Mouse (Mus musculus) limb, embryonic 10.5 days (tissue): ENCODE measurements at regions not wholly inside any gene's neighbourhood (a gene's known extent, or its start where the extent isn't known, plus 50 kb on each side); places are given as distances from the start of the nearest gene placed in this dataset.

Experiments
- DNase-seq: peaks from one replicate; pipeline ENCODE4 v3.0.0-alpha.2; 2017; ENCODE audit warnings: low spot score
- H3K27ac ChIP-seq: fragments of 300-500 bp; sonication (generic); 2 replicates; pipeline ENCODE4 v1.5.1; 2016; ENCODE audit warnings: mild to moderate bottlenecking
- H3K27me3 ChIP-seq: fragments of 300-500 bp; sonication (generic); 2 replicates; pipeline ENCODE4 v1.6.1; 2016; ENCODE audit warnings: low read depth, mild to moderate bottlenecking; ENCODE audit not compliant: poor library complexity, severe bottlenecking
- H3K36me3 ChIP-seq: fragments of 300-500 bp; sonication (generic); 2 replicates; pipeline ENCODE4 v1.6.1; 2016; ENCODE audit warnings: mild to moderate bottlenecking, moderate library complexity
- H3K4me1 ChIP-seq: fragments of 300-500 bp; sonication (generic); 2 replicates; pipeline ENCODE4 v1.6.1; 2016
- H3K4me3 ChIP-seq: fragments of 300-500 bp; sonication (generic); 2 replicates; pipeline ENCODE4 v1.5.1; 2016; ENCODE audit warnings: mild to moderate bottlenecking, moderate library complexity
- H3K9me3 ChIP-seq: fragments of 300-500 bp; sonication (generic); replicated peaks from 2 replicates; pipeline ENCODE4 v1.6.1; 2016; ENCODE audit warnings: mild to moderate bottlenecking
- WGBS: fragments of 180-500 bp; shearing (Covaris S2); methylation state at CpG from one replicate; pipeline ENCODE4 v1.1.7; 2016; 5-methylcytosine and 5-hydroxymethylcytosine counted together

GRCm38 (mm10) chr2:180854349-180855004, 66.3 kb downstream of the Ythdf1 start:
- H3K4me1 ChIP-seq, result no peaks in the 10 kb centered on the region
- H3K4me3 ChIP-seq, result no peak overlapping the region
- H3K9me3 ChIP-seq, result no peaks in the 10 kb centered on the region
- WGBS, result 9% methylated on average over 8 of the region's 8 CpGs
- peaks cover 50% of the 10 kb centered on the region for H3K27me3 ChIP-seq
- no peak overlapping the region for H3K27ac ChIP-seq
- DNase-seq, result no peak
- no peaks in the 10 kb centered on the region for H3K36me3 ChIP-seq

- no peaks in the 10 kb centered on the region for H3K9me3 ChIP-seq
- 73% methylated on average over 8 of the region's 8 CpGs for WGBS
- H3K27me3 ChIP-seq, result peaks cover 5% of the 10 kb centered on the region; the same call in 1 of the 2 replicates
Measured at GRCm38 (mm10) chr2:180847497-180847896, 70.8 kb upstream of the Bhlhe23 start.

DNA sequence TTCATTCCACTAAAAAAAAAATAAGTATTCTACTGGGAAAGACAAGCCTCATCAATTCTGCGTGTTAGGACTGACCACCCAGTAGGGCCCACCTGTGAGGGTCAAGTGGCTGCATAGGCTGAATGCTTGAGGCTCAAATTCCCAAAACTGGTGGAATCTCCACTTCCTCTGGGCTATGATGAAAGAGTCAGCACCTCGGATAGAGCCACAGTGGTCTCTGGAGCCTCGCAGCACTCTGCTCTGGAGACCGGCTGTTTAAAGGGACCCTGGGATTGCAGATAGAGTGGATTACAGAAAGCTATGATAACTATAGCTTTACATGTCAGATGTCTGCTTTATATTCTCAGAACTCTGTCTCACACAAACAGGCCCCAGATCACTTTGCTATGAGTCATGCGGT, 68.3 kb upstream of the Bhlhe23 start:
- Histone ChIP-seq H3K27ac (no peak overlapping the region), H3K4me3 (no peak overlapping the region), H3K27me3 (no peaks in the 10 kb centered on the region), H3K36me3 (no peaks in the 10 kb centered on the region), H3K9me3 (no peaks in the 10 kb centered on the region), H3K4me1 (no peaks in the 10 kb centered on the region)
- DNase-seq, result peak; percentile 31
- 29% methylated on average over 5 of the region's 5 CpGs for WGBS

More at GRCm38 (mm10) chr2:180847497-180847896, 70.8 kb upstream of the Bhlhe23 start:
- Histone ChIP-seq H3K4me3 (no peak overlapping the region), H3K36me3 (no peaks in the 10 kb centered on the region), H3K27ac (no peak overlapping the region), H3K4me1 (no peaks in the 10 kb centered on the region)
- DNase-seq, result no peak

GRCm38 (mm10) chr2:180843669-180844068, 67.0 kb upstream of the Bhlhe23 start:
- no peak for DNase-seq
- H3K4me1 ChIP-seq, result no peaks in the 10 kb centered on the region
- WGBS, result 68% methylated on average over 2 of the region's 2 CpGs
- H3K9me3 ChIP-seq, result no peaks in the 10 kb centered on the region
- H3K4me3 ChIP-seq, result no peak overlapping the region
- H3K36me3 ChIP-seq, result no peaks in the 10 kb centered on the region
- H3K27me3 ChIP-seq, result no peaks in the 10 kb centered on the region
- no peak overlapping the region for H3K27ac ChIP-seq

- Histone ChIP-seq H3K4me1 (no peaks in the 10 kb centered on the region), H3K4me3 (no peak overlapping the region), H3K27ac (no peak overlapping the region), H3K9me3 (no peaks in the 10 kb centered on the region), H3K27me3 (no peaks in the 10 kb centered on the region), H3K36me3 (no peaks in the 10 kb centered on the region)
- WGBS, result 77% methylated on average over 4 of the region's 4 CpGs
- no peak for DNase-seq
Measured at GRCm38 (mm10) chr2:180839126-180839525, 62.4 kb upstream of the Bhlhe23 start.

- Histone ChIP-seq H3K4me1 (no peaks in the 10 kb centered on the region), H3K36me3 (no peaks in the 10 kb centered on the region), H3K4me3 (no peak overlapping the region), H3K27ac (no peak overlapping the region), H3K9me3 (no peaks in the 10 kb centered on the region), H3K27me3 (no peaks in the 10 kb centered on the region)
- WGBS, result 71% methylated on average over 3 of the region's 3 CpGs
- DNase-seq, result no peak
Measured at GRCm38 (mm10) chr2:180837996-180838395, 61.3 kb upstream of the Bhlhe23 start.

- H3K4me3 ChIP-seq, result no peak overlapping the region
- H3K9me3 ChIP-seq, result no peaks in the 10 kb centered on the region
- no peak for DNase-seq
- H3K36me3 ChIP-seq, result no peaks in the 10 kb centered on the region
- 77% methylated on average over 9 of the region's 9 CpGs for WGBS
- no peak overlapping the region for H3K27ac ChIP-seq
- no peaks in the 10 kb centered on the region for H3K27me3 ChIP-seq
- H3K4me1 ChIP-seq, result no peaks in the 10 kb centered on the region
Measured at GRCm38 (mm10) chr2:180837318-180837920, 60.7 kb upstream of the Bhlhe23 start.

GRCm38 (mm10) chr2:180835936-180836602, 59.4 kb upstream of the Bhlhe23 start:
- Histone ChIP-seq H3K9me3 (no peaks in the 10 kb centered on the region), H3K27me3 (no peaks in the 10 kb centered on the region), H3K4me1 (no peaks in the 10 kb centered on the region), H3K27ac (no peak overlapping the region), H3K36me3 (no peaks in the 10 kb centered on the region), H3K4me3 (no peak overlapping the region)
- no peak for DNase-seq
- WGBS, result 75% methylated on average over 6 of the region's 6 CpGs

DNA sequence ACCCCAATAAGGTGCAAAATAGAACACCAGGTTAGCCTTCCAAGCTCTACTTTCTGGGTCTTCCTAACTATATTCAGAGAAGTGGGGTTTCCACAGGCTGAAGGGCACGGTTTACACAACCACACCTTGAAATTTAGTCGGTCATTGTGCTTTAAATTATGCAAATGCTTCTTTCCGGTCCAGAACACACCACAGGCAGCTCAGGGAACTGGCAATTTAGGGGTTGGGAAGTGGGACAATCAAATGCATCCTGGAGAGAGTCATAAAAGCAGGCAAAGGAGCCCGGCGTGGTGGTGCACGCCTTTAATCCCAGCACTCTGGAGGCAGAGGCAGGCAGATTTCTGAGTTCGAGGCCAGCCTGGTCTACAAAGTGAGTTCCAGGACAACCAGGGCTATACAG, 56.0 kb upstream of the Bhlhe23 start:
- Histone ChIP-seq H3K4me3 (no peak overlapping the region), H3K27ac (no peak overlapping the region), H3K4me1 (no peaks in the 10 kb centered on the region), H3K9me3 (no peaks in the 10 kb centered on the region), H3K36me3 (no peaks in the 10 kb centered on the region), H3K27me3 (no peaks in the 10 kb centered on the region)
- WGBS, result 88% methylated on average over 7 of the region's 7 CpGs
- DNase-seq, result no peak

DNA sequence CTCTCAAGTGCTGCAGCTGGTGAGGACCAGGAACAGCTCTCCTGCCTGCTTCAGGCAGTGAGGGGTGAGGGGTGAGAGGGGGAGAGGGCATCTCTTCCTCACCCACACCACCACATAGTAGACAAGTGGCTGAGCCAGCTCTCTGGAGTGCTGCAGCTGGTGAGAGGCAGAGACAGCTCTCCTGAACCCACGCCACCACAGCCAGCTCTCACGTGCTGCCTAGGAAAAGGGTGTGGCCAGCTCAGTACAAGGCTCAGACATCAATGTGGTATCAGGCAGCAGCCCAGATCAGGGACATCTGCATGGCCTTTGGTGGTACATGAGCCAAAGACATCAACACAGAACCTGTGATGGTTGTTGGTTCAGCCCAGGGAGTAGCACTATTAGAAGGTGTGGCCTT, 53.9 kb upstream of the Bhlhe23 start:
- 70% methylated on average over 2 of the region's 2 CpGs for WGBS
- no peaks in the 10 kb centered on the region for H3K4me1 ChIP-seq
- H3K4me3 ChIP-seq, result no peak overlapping the region
- H3K9me3 ChIP-seq, result no peaks in the 10 kb centered on the region
- no peak overlapping the region for H3K27ac ChIP-seq
- no peaks in the 10 kb centered on the region for H3K27me3 ChIP-seq
- DNase-seq, result no peak
- no peaks in the 10 kb centered on the region for H3K36me3 ChIP-seq

DNA sequence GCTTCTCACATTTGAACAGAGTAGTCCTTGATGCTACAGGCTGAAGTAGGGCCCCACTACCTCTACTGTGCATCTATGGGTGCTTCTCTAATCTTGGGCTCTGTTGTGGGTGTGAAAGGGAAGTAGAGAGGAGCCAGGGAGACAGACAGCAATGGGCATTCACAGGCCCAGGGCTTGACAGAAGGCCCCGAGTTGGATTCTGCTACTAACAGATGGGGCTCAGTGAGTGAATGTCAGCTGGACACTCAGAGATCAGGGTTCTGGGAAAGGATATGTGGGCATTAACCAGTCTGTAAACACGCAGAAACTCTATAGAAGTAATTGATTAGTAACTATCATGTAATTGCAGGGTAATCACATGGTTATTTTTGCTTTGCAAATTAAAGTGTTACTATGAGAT, 51.4 kb upstream of the Bhlhe23 start:
- no peaks in the 10 kb centered on the region for H3K4me1 ChIP-seq
- no peak overlapping the region for H3K27ac ChIP-seq
- H3K4me3 ChIP-seq, result no peak overlapping the region
- no peaks in the 10 kb centered on the region for H3K27me3 ChIP-seq
- DNase-seq, result no peak
- H3K36me3 ChIP-seq, result no peaks in the 10 kb centered on the region
- no peaks in the 10 kb centered on the region for H3K9me3 ChIP-seq
- WGBS, result 75% methylated on average over 2 of the region's 2 CpGs

GRCm38 (mm10) chr2:180826742-180827141, 50.0 kb upstream of the Bhlhe23 start:
- no peaks in the 10 kb centered on the region for H3K27me3 ChIP-seq
- H3K9me3 ChIP-seq, result no peaks in the 10 kb centered on the region
- H3K4me1 ChIP-seq, result 0 out of 2 replicates have a peak, but pooled peaks cover 3% of the 10 kb centered on the region
- no peak overlapping the region for H3K27ac ChIP-seq
- H3K4me3 ChIP-seq, result no peak overlapping the region
- DNase-seq, result no peak
- no peaks in the 10 kb centered on the region for H3K36me3 ChIP-seq
- WGBS, result 88% methylated on average over 1 of the region's 1 CpGs
